Mouse (Mus musculus): ENCODE measurements around the gene Fam129a.

The Fam129a gene

GRCm38 (mm10) chr1:151570981-151571837 is at the start of gene Fam129a:
TSS of gene Fam129a (plus strand) at chr1:151571186.
- peak; percentile 73 to 89 for DNase-seq (ENCODE audit: inconsistent age in 2 of 2, low spot score in 1 of 2)

GRCm38 (mm10) chr1:151526701-151527100 is 44.3 kb upstream of the Fam129a start:
- no peak for DNase-seq (ENCODE audit: inconsistent age in 2 of 2, low spot score in 1 of 2)

GRCm38 (mm10) chr1:151543796-151544477 is 27.0 kb upstream of the Fam129a start:
- DNase-seq (ENCODE audit: inconsistent age in 2 of 2, low spot score in 1 of 2), result no peak

- DNase-seq (ENCODE audit: inconsistent age in 2 of 2, low spot score in 1 of 2), result no peak
These were observed 26.4 kb upstream of the Fam129a start for GRCm38 (mm10) chr1:151544581-151544980.

- no peak for DNase-seq (ENCODE audit: inconsistent age in 2 of 2, low spot score in 1 of 2)
These were observed 25.4 kb upstream of the Fam129a start for GRCm38 (mm10) chr1:151545571-151545970.

- peak; percentile 21 to 39 for DNase-seq (ENCODE audit: inconsistent age in 2 of 2, low spot score in 1 of 2)
These were observed 21.9 kb upstream of the Fam129a start for GRCm38 (mm10) chr1:151548896-151549610.

GRCm38 (mm10) chr1:151549794-151550193 is 21.2 kb upstream of the Fam129a start:
- DNase-seq (ENCODE audit: inconsistent age in 2 of 2, low spot score in 1 of 2), result peak in 1 of 2 experiments; percentile 19

- DNase-seq (ENCODE audit: inconsistent age in 2 of 2, low spot score in 1 of 2), result peak in 1 of 2 experiments; percentile 17
These were observed 20.2 kb upstream of the Fam129a start for GRCm38 (mm10) chr1:151550587-151551479.

- no peak for DNase-seq (ENCODE audit: inconsistent age in 2 of 2, low spot score in 1 of 2)
These were observed 10.4 kb upstream of the Fam129a start for GRCm38 (mm10) chr1:151560536-151560935.

GRCm38 (mm10) chr1:151563401-151563800 is 7.6 kb upstream of the Fam129a start:
- no peak for DNase-seq (ENCODE audit: inconsistent age in 2 of 2, low spot score in 1 of 2)

- DNase-seq (ENCODE audit: inconsistent age in 2 of 2, low spot score in 1 of 2), result peak in 1 of 2 experiments; percentile 22
These were observed 7.1 kb upstream of the Fam129a start for GRCm38 (mm10) chr1:151563893-151564292.

GRCm38 (mm10) chr1:151564377-151564776 is 6.6 kb upstream of the Fam129a start:
- peak; percentile 87 to 95 for DNase-seq (ENCODE audit: inconsistent age in 2 of 2, low spot score in 1 of 2)

- DNase-seq (ENCODE audit: inconsistent age in 2 of 2, low spot score in 1 of 2), result peak in 1 of 2 experiments; percentile 44
These were observed 2.3 kb upstream of the Fam129a start for GRCm38 (mm10) chr1:151568682-151569081.

GRCm38 (mm10) chr1:151571838-151572578 is 1.0 kb downstream of the Fam129a start:
- DNase-seq (ENCODE audit: inconsistent age in 2 of 2, low spot score in 1 of 2), result peak in 1 of 2 experiments; percentile 69

- DNase-seq (ENCODE audit: inconsistent age in 2 of 2, low spot score in 1 of 2), result peak; percentile 24 to 61
These were observed 1.8 kb downstream of the Fam129a start for GRCm38 (mm10) chr1:151572601-151573320.

GRCm38 (mm10) chr1:151580200-151580982 is 9.4 kb downstream of the Fam129a start:
- DNase-seq (ENCODE audit: inconsistent age in 2 of 2, low spot score in 1 of 2), result no peak

GRCm38 (mm10) chr1:151581454-151581853 is 10.5 kb downstream of the Fam129a start:
- DNase-seq (ENCODE audit: inconsistent age in 2 of 2, low spot score in 1 of 2), result peak; percentile 14 to 60

GRCm38 (mm10) chr1:151581977-151582376 is 11.0 kb downstream of the Fam129a start:
- no peak for DNase-seq (ENCODE audit: inconsistent age in 2 of 2, low spot score in 1 of 2)
